Mouse (Mus musculus): ENCODE results near the gene Cyp26b1. TPM values are rescaled to one million over a fixed set of nuclear protein-coding genes. Genes with fewer than 3 reads are reported as not detected.
A peak's percentile ranks its signal among the peaks of the same experiment; 100 is the strongest.

Cyp26b1 gene
- polyA plus RNA-seq, 1 experiment from 2014 or later: 1.1 TPM

DNA sequence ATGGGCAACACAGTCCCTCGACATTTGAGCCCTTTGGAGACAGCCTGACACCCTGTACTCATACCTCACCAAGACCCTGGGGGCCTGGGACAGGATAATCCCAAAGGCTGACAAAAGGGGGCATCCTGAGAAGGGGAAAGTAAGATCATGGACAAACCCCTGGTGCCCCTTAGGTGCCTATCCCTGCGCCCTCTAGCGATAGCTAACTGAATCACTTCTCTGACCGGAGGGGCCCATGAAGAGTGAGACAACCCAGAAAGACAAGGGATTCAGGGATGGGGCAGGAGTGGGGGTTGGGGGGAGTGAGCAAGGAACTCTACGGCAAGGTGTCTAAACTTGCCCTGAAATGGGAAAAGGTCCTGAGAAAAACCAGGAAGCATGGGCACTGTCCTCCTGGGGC is 14.8 kb downstream of the Cyp26b1 start:
- no peak overlapping the region for H3K9ac ChIP-seq
- peaks cover 93% of the 10 kb centered on the region for H3K27me3 ChIP-seq
- H3K9me3 ChIP-seq (replicated peaks): no peaks in the 10 kb centered on the region
- 11% methylated on average over 5 of the region's 5 CpGs for WGBS
- H3K36me3 ChIP-seq: no peaks in the 10 kb centered on the region
- ATAC-seq (replicated peaks; ENCODE audit: insufficient number of reproducible peaks, insufficient read depth, low FRiP score, low read depth): no peak
- no peak overlapping the region for H3K27ac ChIP-seq
- H3K4me1 ChIP-seq (replicated peaks): peaks cover 30% of the 10 kb centered on the region
- no peak overlapping the region for H3K4me3 ChIP-seq
- H3K4me2 ChIP-seq: no peak overlapping the region

- Histone ChIP-seq H3K27me3 (peaks cover 88% of the 10 kb centered on the region), H3K4me3 (no peak overlapping the region), H3K4me1 (replicated peaks) (peaks cover 22% of the 10 kb centered on the region), H3K9me3 (replicated peaks) (no peaks in the 10 kb centered on the region), H3K4me2 (no peak overlapping the region), H3K36me3 (no peaks in the 10 kb centered on the region), H3K9ac (no peak overlapping the region), H3K27ac (no peak overlapping the region)
- ATAC-seq (replicated peaks; ENCODE audit: insufficient number of reproducible peaks, insufficient read depth, low FRiP score, low read depth): no peak
- 69% methylated on average over 4 of the region's 4 CpGs for WGBS
Measured at GRCm38 (mm10) chr6:84577898-84578297, 15.8 kb downstream of the Cyp26b1 start.

DNA sequence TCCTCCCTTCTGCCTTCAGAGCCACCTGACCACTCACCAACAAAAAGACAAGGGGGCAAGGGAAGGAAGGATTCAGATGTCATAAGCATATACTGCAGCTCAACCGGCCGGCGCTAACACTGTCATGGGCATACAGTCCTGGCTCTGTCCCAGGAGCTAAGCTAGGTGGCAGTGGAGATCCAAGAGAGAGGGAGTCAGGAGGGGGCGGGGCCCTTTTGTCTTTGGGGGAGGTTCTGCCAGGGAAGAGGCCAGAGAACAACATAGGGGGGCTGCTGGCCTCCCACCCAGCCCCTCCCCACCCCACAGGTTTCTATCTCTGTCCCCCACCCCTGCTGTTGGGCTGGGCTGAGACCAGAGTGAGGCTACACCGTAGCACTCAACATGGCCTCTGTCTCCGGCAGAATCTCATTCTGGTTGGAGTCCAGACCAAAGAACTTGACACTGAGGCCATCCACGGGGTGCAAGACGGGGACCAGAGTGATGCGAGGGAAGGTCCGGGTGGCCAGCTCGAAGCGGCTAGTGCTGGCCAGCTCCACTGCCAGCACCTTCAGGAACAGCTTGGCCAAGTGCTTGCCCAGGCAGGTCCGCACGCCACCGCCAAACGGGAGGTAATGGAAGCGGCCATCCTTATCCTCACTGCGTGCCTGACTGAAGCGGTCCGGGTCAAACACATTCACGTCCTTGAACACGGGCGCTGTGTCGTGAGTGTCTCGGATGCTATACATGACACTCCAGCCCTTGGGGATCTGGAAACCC is 19.6 kb downstream of the Cyp26b1 start:
- ATAC-seq (replicated peaks; ENCODE audit: insufficient number of reproducible peaks, insufficient read depth, low FRiP score, low read depth): no peak
- 32% methylated on average over 25 of the region's 25 CpGs for WGBS

GRCm38 (mm10) chr6:84570039-84570438 is 23.7 kb downstream of the Cyp26b1 start:
- peaks cover 30% of the 10 kb centered on the region for H3K27me3 ChIP-seq
- ATAC-seq (replicated peaks; ENCODE audit: insufficient number of reproducible peaks, insufficient read depth, low FRiP score, low read depth): 0 out of 2 replicates have a peak, but pooled peaks have one; percentile 30
- no peak overlapping the region for H3K9ac ChIP-seq
- H3K27ac ChIP-seq: no peak overlapping the region
- no peaks in the 10 kb centered on the region for H3K9me3 ChIP-seq (replicated peaks)
- H3K4me1 ChIP-seq (replicated peaks): peaks cover 19% of the 10 kb centered on the region
- H3K4me2 ChIP-seq: no peak overlapping the region
- H3K4me3 ChIP-seq: no peak overlapping the region
- 21% methylated on average over 3 of the region's 3 CpGs for WGBS
- H3K36me3 ChIP-seq: no peaks in the 10 kb centered on the region

More for the DNA sequence above, 19.6 kb downstream of the Cyp26b1 start:
- Histone ChIP-seq H3K4me1 (replicated peaks) (peaks cover 19% of the 10 kb centered on the region), H3K36me3 (no peaks in the 10 kb centered on the region), H3K27ac (no peak overlapping the region), H3K9me3 (replicated peaks) (no peaks in the 10 kb centered on the region), H3K27me3 (peaks cover 59% of the 10 kb centered on the region), H3K4me2 (peak overlapping the region; percentile 57), H3K4me3 (peak overlapping the region; percentile 28), H3K9ac (no peak overlapping the region)

GRCm38 (mm10) chr6:84569590-84569989 is 24.1 kb downstream of the Cyp26b1 start:
- H3K4me1 ChIP-seq (replicated peaks): peaks cover 19% of the 10 kb centered on the region
- H3K27me3 ChIP-seq: peaks cover 28% of the 10 kb centered on the region
- H3K9ac ChIP-seq: no peak overlapping the region
- no peak overlapping the region for H3K4me2 ChIP-seq
- H3K4me3 ChIP-seq: no peak overlapping the region
- H3K27ac ChIP-seq: no peak overlapping the region
- no peak for ATAC-seq (replicated peaks; ENCODE audit: insufficient number of reproducible peaks, insufficient read depth, low FRiP score, low read depth)
- H3K36me3 ChIP-seq: no peaks in the 10 kb centered on the region
- no peaks in the 10 kb centered on the region for H3K9me3 ChIP-seq (replicated peaks)

DNA sequence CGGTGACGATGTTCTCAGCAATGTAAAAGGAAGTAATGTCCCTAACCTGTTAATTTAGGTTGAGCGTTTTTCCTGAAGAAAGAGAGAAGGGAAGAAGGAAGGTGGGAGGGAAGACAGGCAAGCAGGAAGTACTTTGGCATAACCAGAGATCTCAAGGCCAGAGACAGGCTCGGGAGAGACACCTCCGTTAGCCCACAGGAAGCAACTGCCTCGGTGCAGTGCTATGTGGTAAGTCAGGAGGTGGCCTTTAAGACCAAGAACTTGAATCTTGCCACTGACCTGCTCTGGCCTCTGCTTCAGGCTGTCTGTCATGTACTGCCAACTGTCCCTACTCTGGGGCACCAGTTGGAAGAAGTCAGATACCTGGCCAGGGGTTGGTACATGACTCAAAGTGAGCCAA is 24.8 kb downstream of the Cyp26b1 start:
- 73% methylated on average over 6 of the region's 6 CpGs for WGBS
- Histone ChIP-seq H3K4me3 (no peak overlapping the region), H3K4me2 (no peak overlapping the region), H3K27me3 (peaks cover 29% of the 10 kb centered on the region), H3K27ac (no peak overlapping the region), H3K4me1 (replicated peaks) (peaks cover 16% of the 10 kb centered on the region), H3K36me3 (no peaks in the 10 kb centered on the region), H3K9me3 (replicated peaks) (no peaks in the 10 kb centered on the region), H3K9ac (no peak overlapping the region)
- ATAC-seq (replicated peaks; ENCODE audit: insufficient number of reproducible peaks, insufficient read depth, low FRiP score, low read depth): no peak

- H3K27me3 ChIP-seq: peaks cover 24% of the 10 kb centered on the region; the same call in 1 of the 2 replicates
- no peak overlapping the region for H3K27ac ChIP-seq
- no peaks in the 10 kb centered on the region for H3K36me3 ChIP-seq
- 45% methylated on average over 4 of the region's 4 CpGs for WGBS
- peaks cover 13% of the 10 kb centered on the region for H3K4me1 ChIP-seq (replicated peaks)
- H3K4me3 ChIP-seq: no peak overlapping the region
- no peak overlapping the region for H3K4me2 ChIP-seq
- H3K9me3 ChIP-seq (replicated peaks): no peaks in the 10 kb centered on the region
- no peak overlapping the region for H3K9ac ChIP-seq
- ATAC-seq (replicated peaks; ENCODE audit: insufficient number of reproducible peaks, insufficient read depth, low FRiP score, low read depth): no peak
Measured at GRCm38 (mm10) chr6:84567696-84568095, 26.0 kb downstream of the Cyp26b1 start.

DNA sequence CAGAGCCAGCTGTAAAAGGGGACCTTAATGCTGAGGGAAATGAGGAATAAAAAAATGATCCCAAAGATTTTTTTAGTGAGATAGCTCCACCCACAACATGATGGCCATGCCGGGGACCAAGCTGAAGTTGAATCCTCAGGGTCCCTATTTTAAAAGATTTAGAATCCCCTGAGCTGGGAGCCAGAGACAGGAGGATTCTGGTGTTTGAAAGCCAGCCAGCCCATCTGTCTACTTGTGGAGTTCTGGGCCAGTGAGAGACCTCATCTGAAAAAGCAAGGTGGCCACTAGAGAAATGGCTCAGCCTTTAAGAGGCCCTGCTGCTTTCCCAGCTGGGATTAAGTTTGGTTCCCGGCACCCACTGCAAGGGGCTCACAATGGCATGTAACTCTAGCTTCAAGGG is 26.9 kb downstream of the Cyp26b1 start:
- Histone ChIP-seq H3K4me2 (no peak overlapping the region), H3K27ac (no peak overlapping the region), H3K9ac (no peak overlapping the region), H3K4me1 (replicated peaks) (peaks cover 13% of the 10 kb centered on the region), H3K27me3 (peaks cover 19% of the 10 kb centered on the region; the same call in 1 of the 2 replicates), H3K4me3 (no peak overlapping the region), H3K9me3 (replicated peaks) (no peaks in the 10 kb centered on the region), H3K36me3 (no peaks in the 10 kb centered on the region)
- WGBS: 72% methylated on average over 2 of the region's 2 CpGs
- ATAC-seq (replicated peaks; ENCODE audit: insufficient number of reproducible peaks, insufficient read depth, low FRiP score, low read depth): no peak

DNA sequence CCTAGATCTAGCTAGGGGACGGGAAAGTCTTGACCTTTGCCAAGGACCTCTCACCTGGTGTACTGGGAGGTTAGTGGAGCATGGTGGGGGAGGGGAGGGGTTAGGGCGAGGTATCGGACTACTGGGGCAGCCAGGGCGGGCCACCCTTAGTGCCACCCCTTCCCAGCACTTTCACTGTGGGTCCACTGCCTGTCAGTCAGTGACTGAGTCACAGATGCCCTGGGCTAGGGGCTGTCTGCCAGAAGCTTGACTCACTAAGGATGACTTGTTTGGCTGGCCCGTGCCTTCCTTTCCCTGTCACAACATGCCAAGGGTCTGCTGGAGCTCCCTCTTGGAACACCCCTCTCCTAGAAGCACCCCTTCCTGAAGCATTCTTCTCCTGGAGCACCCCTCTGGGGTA is 28.5 kb downstream of the Cyp26b1 start:
- ATAC-seq (replicated peaks; ENCODE audit: insufficient number of reproducible peaks, insufficient read depth, low FRiP score, low read depth): no peak
- 0 out of 2 replicates have a peak, but pooled peaks cover 18% of the 10 kb centered on the region for H3K27me3 ChIP-seq
- no peak overlapping the region for H3K27ac ChIP-seq
- H3K4me2 ChIP-seq: no peak overlapping the region
- no peak overlapping the region for H3K9ac ChIP-seq
- no peaks in the 10 kb centered on the region for H3K36me3 ChIP-seq
- H3K4me1 ChIP-seq (replicated peaks): peaks cover 7% of the 10 kb centered on the region
- 67% methylated on average over 5 of the region's 5 CpGs for WGBS
- H3K9me3 ChIP-seq (replicated peaks): no peaks in the 10 kb centered on the region
- no peak overlapping the region for H3K4me3 ChIP-seq

GRCm38 (mm10) chr6:84562948-84563347 is 30.8 kb downstream of the Cyp26b1 start:
- no peak for ATAC-seq (replicated peaks; ENCODE audit: insufficient number of reproducible peaks, insufficient read depth, low FRiP score, low read depth)
- Histone ChIP-seq H3K9ac (no peak overlapping the region), H3K4me2 (no peak overlapping the region), H3K9me3 (replicated peaks) (no peaks in the 10 kb centered on the region), H3K27me3 (0 out of 2 replicates have a peak, but pooled peaks cover 18% of the 10 kb centered on the region), H3K4me3 (no peak overlapping the region), H3K36me3 (no peaks in the 10 kb centered on the region), H3K4me1 (replicated peaks) (no peaks in the 10 kb centered on the region), H3K27ac (no peak overlapping the region)
- 25% methylated on average over 4 of the region's 4 CpGs for WGBS

DNA sequence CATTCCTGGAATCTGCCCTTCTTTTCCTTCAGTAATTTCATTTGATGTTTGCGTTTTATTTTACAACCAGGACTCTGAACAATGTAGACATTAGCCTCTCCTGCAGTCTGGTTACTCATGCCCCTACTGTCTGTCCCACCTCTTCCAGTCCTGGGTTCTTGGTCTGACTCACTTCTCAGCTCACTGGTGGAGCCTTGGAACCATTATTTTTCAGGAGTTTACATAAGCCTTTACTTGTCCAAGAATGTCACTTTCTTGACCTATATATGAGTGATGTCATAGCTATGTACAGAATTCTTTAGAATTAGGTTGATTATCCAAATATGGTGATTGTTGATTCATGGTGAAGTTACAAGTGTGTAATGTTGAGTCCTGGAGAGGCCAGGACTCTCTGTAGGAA is 32.5 kb downstream of the Cyp26b1 start:
- Histone ChIP-seq H3K4me2 (no peak overlapping the region), H3K4me3 (no peak overlapping the region), H3K36me3 (no peaks in the 10 kb centered on the region), H3K9ac (no peak overlapping the region), H3K4me1 (replicated peaks) (no peaks in the 10 kb centered on the region), H3K27ac (no peak overlapping the region), H3K27me3 (0 out of 2 replicates have a peak, but pooled peaks cover 22% of the 10 kb centered on the region), H3K9me3 (replicated peaks) (no peaks in the 10 kb centered on the region)
- no peak for ATAC-seq (replicated peaks; ENCODE audit: insufficient number of reproducible peaks, insufficient read depth, low FRiP score, low read depth)
- 82% methylated on average over 1 of the region's 1 CpGs for WGBS

DNA sequence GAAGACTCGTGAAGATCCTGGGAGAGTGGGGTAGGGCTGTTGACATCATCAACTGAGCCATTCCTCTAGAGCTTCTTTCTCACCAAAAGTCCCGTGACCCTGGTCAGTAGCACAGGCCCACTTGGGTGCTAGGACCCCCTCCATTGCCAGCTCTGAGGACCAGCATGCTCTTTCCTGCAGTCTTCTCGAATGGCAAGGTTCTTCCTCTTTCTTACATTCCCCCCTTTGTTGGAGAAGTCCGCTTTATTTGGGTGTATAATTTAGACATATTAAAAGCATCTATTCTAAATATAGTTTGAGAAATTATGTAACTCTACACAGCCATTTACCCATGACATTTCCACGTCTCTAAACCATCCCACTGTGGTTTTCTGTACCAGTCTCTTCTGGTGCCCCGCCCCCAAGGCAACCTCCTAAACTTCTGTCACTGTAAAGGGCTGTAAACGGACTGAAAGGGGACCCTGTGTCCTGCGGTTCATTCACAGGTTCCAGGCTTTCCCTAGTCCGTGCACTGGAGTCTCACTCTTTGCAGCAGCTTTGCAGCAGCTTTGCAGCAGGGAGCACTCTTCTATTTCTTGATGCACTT is 43.8 kb downstream of the Cyp26b1 start:
- no peak overlapping the region for H3K4me2 ChIP-seq
- no peak overlapping the region for H3K4me3 ChIP-seq
- H3K27ac ChIP-seq: no peak overlapping the region
- H3K9me3 ChIP-seq (replicated peaks): no peaks in the 10 kb centered on the region
- no peaks in the 10 kb centered on the region for H3K4me1 ChIP-seq (replicated peaks)
- no peaks in the 10 kb centered on the region for H3K36me3 ChIP-seq
- H3K9ac ChIP-seq: no peak overlapping the region
- 66% methylated on average over 9 of the region's 9 CpGs for WGBS
- no peak for ATAC-seq (replicated peaks; ENCODE audit: insufficient number of reproducible peaks, insufficient read depth, low FRiP score, low read depth)
- H3K27me3 ChIP-seq: no peaks in the 10 kb centered on the region

Data from heart, embryonic 15.5 days (tissue).